Mouse (Mus musculus) midbrain, embryonic 11.5 days (tissue): ENCODE measurements around the gene Wasf3. TPM values are rescaled to one million over a fixed set of nuclear protein-coding genes. Genes with fewer than 3 reads are reported as not detected.

ENCODE experiments used
- ATAC-seq: fragments of 200-750 bp; cut with Nextera tagmentation; 2 replicates; pipeline ENCODE4 v1.8.0; 2017; ENCODE audit warnings: moderate TSS enrichment, moderate library complexity; ENCODE audit not compliant: low FRiP score
- DNase-seq: peaks from one replicate; pipeline ENCODE4 v3.0.0; 2015; ENCODE audit warnings: low spot score; ENCODE audit errors: missing footprints
- H3K27ac ChIP-seq: fragments of 300-500 bp; sonication (generic); 2 replicates; pipeline ENCODE4 v1.5.1; 2014; ENCODE audit warnings: low read depth, low read length
- H3K27me3 ChIP-seq: fragments of 300-500 bp; sonication (generic); 2 replicates; pipeline ENCODE4 v1.6.1; 2014; ENCODE audit warnings: mild to moderate bottlenecking, low read length, moderate library complexity, mixed read lengths; ENCODE audit not compliant: control insufficient read depth, insufficient read depth
- H3K36me3 ChIP-seq: fragments of 300-500 bp; sonication (generic); 2 replicates; pipeline ENCODE4 v1.6.1; 2014; ENCODE audit warnings: mild to moderate bottlenecking, low read length, moderate library complexity, mixed read lengths; ENCODE audit not compliant: control insufficient read depth, insufficient read depth
- H3K4me1 ChIP-seq: fragments of 300-500 bp; sonication (generic); 2 replicates; pipeline ENCODE4 v1.6.1; 2014; ENCODE audit warnings: low read length; ENCODE audit not compliant: control insufficient read depth, insufficient read depth
- H3K4me2 ChIP-seq: fragments of 300-500 bp; sonication (generic); 2 replicates; pipeline ENCODE4 v1.6.1; 2014; ENCODE audit warnings: mild to moderate bottlenecking, moderate library complexity
- H3K4me3 ChIP-seq: fragments of 300-500 bp; sonication (generic); 2 replicates; pipeline ENCODE4 v1.5.1; 2014; ENCODE audit warnings: low read depth, low read length
- H3K9ac ChIP-seq: fragments of 300-500 bp; sonication (generic); 2 replicates; pipeline ENCODE4 v1.6.1; 2014; ENCODE audit warnings: low read length
- H3K9me3 ChIP-seq: fragments of 300-500 bp; sonication (generic); 2 replicates; pipeline ENCODE4 v1.6.1; 2016; ENCODE audit warnings: low read length; ENCODE audit not compliant: control insufficient read depth
- WGBS: fragments of 180-500 bp; shearing (Covaris S2); extraction: QIAGEN DNeasy Blood & Tissue Kit; methylation state at CpG from one replicate; pipeline ENCODE4 v1.1.7; 2014; 5-methylcytosine and 5-hydroxymethylcytosine counted together
- polyA plus RNA-seq: library from polyadenylated mRNA; unstranded; fragments of >200 nt; fragmentation: Nextera tagmentation; extraction: Ambion mirVana; gene quantifications from 2 replicates; pipeline ENCODE4 v1.2.1, GENCODE M21; 2014

Gene Wasf3
- 6.3 and 6.4 TPM in 2 replicates for polyA plus RNA-seq

- Histone ChIP-seq H3K27me3 (no peaks in the 10 kb centered on the region), H3K36me3 (no peaks in the 10 kb centered on the region), H3K4me1 (peaks cover 5% of the 10 kb centered on the region; the same call in 1 of the 2 replicates), H3K27ac (peak within 1 kb of the TSS; percentile 73), H3K4me2 (peak within 1 kb of the TSS; percentile 60), H3K9me3 (peaks cover 6% of the 10 kb centered on the region), H3K4me3 (peak within 1 kb of the TSS; percentile 59), H3K9ac (peak within 1 kb of the TSS; percentile 79)
- under 1% methylated on average over 64 of the region's 66 CpGs for WGBS
- ATAC-seq (peak; percentile 98), DNase-seq (peak; percentile 99)
Observed at GRCm38 (mm10) chr5:146384935-146385591, at the start of gene Wasf3. TSS of gene Wasf3 (plus strand) at chr5:146384985.

- H3K27me3 ChIP-seq = no peaks in the 10 kb centered on the region
- no peak overlapping the region for H3K27ac ChIP-seq
- H3K9me3 ChIP-seq = no peaks in the 10 kb centered on the region
- H3K4me2 ChIP-seq = no peak overlapping the region
- H3K4me1 ChIP-seq = no peaks in the 10 kb centered on the region
- no peak for ATAC-seq
- WGBS = 61% methylated on average over 9 of the region's 9 CpGs
- H3K36me3 ChIP-seq = no peaks in the 10 kb centered on the region
- no peak overlapping the region for H3K9ac ChIP-seq
- DNase-seq = no peak
- H3K4me3 ChIP-seq = no peak overlapping the region
Observed at GRCm38 (mm10) chr5:146338064-146338463, 46.7 kb upstream of the Wasf3 start.

GRCm38 (mm10) chr5:146340037-146340436, 44.7 kb upstream of the Wasf3 start:
- H3K27ac ChIP-seq = no peak overlapping the region
- H3K4me3 ChIP-seq = no peak overlapping the region
- ATAC-seq = no peak
- no peaks in the 10 kb centered on the region for H3K4me1 ChIP-seq
- peak; percentile 19 for DNase-seq
- no peak overlapping the region for H3K9ac ChIP-seq
- H3K27me3 ChIP-seq = no peaks in the 10 kb centered on the region
- WGBS = 89% methylated on average over 4 of the region's 4 CpGs
- no peaks in the 10 kb centered on the region for H3K9me3 ChIP-seq
- H3K4me2 ChIP-seq = no peak overlapping the region
- H3K36me3 ChIP-seq = no peaks in the 10 kb centered on the region

- Histone ChIP-seq H3K27ac (no peak overlapping the region), H3K9me3 (no peaks in the 10 kb centered on the region), H3K4me1 (no peaks in the 10 kb centered on the region), H3K27me3 (no peaks in the 10 kb centered on the region), H3K4me2 (no peak overlapping the region), H3K36me3 (no peaks in the 10 kb centered on the region), H3K4me3 (no peak overlapping the region), H3K9ac (no peak overlapping the region)
- 86% methylated on average over 12 of the region's 12 CpGs for WGBS
- ATAC-seq (no peak), DNase-seq (peak; percentile 80)
Observed at GRCm38 (mm10) chr5:146344911-146345686, 39.7 kb upstream of the Wasf3 start.

GRCm38 (mm10) chr5:146347081-146347480, 37.7 kb upstream of the Wasf3 start:
- Histone ChIP-seq H3K27ac (no peak overlapping the region), H3K4me2 (no peak overlapping the region), H3K4me1 (no peaks in the 10 kb centered on the region), H3K9ac (no peak overlapping the region), H3K4me3 (no peak overlapping the region), H3K27me3 (no peaks in the 10 kb centered on the region), H3K36me3 (no peaks in the 10 kb centered on the region), H3K9me3 (no peaks in the 10 kb centered on the region)
- ATAC-seq (no peak), DNase-seq (no peak)
- WGBS = 82% methylated on average over 6 of the region's 6 CpGs

- H3K4me3 ChIP-seq = no peak overlapping the region
- WGBS = 73% methylated on average over 3 of the region's 3 CpGs
- no peaks in the 10 kb centered on the region for H3K27me3 ChIP-seq
- no peak overlapping the region for H3K9ac ChIP-seq
- H3K9me3 ChIP-seq = no peaks in the 10 kb centered on the region
- H3K36me3 ChIP-seq = no peaks in the 10 kb centered on the region
- DNase-seq = peak; percentile 6
- no peaks in the 10 kb centered on the region for H3K4me1 ChIP-seq
- no peak for ATAC-seq
- no peak overlapping the region for H3K4me2 ChIP-seq
- H3K27ac ChIP-seq = no peak overlapping the region
Observed at GRCm38 (mm10) chr5:146349183-146349582, 35.6 kb upstream of the Wasf3 start.

- no peaks in the 10 kb centered on the region for H3K27me3 ChIP-seq
Observed at GRCm38 (mm10) chr5:146350784-146351183, 34.0 kb upstream of the Wasf3 start.

GRCm38 (mm10) chr5:146352006-146352405, 32.8 kb upstream of the Wasf3 start:
- no peak for DNase-seq
- Histone ChIP-seq H3K36me3 (no peaks in the 10 kb centered on the region), H3K9me3 (no peaks in the 10 kb centered on the region), H3K4me3 (no peak overlapping the region), H3K27me3 (no peaks in the 10 kb centered on the region), H3K4me2 (no peak overlapping the region), H3K4me1 (no peaks in the 10 kb centered on the region), H3K27ac (no peak overlapping the region), H3K9ac (no peak overlapping the region)
- ATAC-seq = no peak
- WGBS = 89% methylated on average over 7 of the region's 7 CpGs

More at GRCm38 (mm10) chr5:146350784-146351183, 34.0 kb upstream of the Wasf3 start:
- no peak overlapping the region for H3K9ac ChIP-seq
- no peak overlapping the region for H3K4me2 ChIP-seq
- no peaks in the 10 kb centered on the region for H3K9me3 ChIP-seq
- H3K27ac ChIP-seq = no peak overlapping the region
- no peaks in the 10 kb centered on the region for H3K4me1 ChIP-seq
- H3K36me3 ChIP-seq = no peaks in the 10 kb centered on the region
- no peak for ATAC-seq
- no peak overlapping the region for H3K4me3 ChIP-seq
- DNase-seq = no peak
- WGBS = 87% methylated on average over 11 of the region's 11 CpGs

- Histone ChIP-seq H3K9ac (no peak overlapping the region), H3K4me2 (no peak overlapping the region), H3K36me3 (no peaks in the 10 kb centered on the region), H3K9me3 (no peaks in the 10 kb centered on the region), H3K27me3 (no peaks in the 10 kb centered on the region), H3K27ac (no peak overlapping the region), H3K4me1 (no peaks in the 10 kb centered on the region), H3K4me3 (no peak overlapping the region)
- ATAC-seq (no peak), DNase-seq (no peak)
- 42% methylated on average over 10 of the region's 10 CpGs for WGBS
Observed at GRCm38 (mm10) chr5:146360386-146360785, 24.4 kb upstream of the Wasf3 start.
